Mouse (Mus musculus) central nervous system, embryonic 18 days (tissue): ENCODE measurements around the gene Dock8. TPM values are rescaled to one million over a fixed set of nuclear protein-coding genes. Genes with fewer than 3 reads are reported as not detected.

ENCODE experiments used
- polyA plus RNA-seq: library from polyadenylated mRNA; depleted of rRNA; stranded (reverse); fragments of >200 nt; gene quantifications from 2 replicates; pipeline ENCODE4 v1.2.3, GENCODE M21; 2012; rRNA removed

Gene Dock8
- polyA plus RNA-seq = 0.39 and 0.41 TPM in 2 replicates

DNA sequence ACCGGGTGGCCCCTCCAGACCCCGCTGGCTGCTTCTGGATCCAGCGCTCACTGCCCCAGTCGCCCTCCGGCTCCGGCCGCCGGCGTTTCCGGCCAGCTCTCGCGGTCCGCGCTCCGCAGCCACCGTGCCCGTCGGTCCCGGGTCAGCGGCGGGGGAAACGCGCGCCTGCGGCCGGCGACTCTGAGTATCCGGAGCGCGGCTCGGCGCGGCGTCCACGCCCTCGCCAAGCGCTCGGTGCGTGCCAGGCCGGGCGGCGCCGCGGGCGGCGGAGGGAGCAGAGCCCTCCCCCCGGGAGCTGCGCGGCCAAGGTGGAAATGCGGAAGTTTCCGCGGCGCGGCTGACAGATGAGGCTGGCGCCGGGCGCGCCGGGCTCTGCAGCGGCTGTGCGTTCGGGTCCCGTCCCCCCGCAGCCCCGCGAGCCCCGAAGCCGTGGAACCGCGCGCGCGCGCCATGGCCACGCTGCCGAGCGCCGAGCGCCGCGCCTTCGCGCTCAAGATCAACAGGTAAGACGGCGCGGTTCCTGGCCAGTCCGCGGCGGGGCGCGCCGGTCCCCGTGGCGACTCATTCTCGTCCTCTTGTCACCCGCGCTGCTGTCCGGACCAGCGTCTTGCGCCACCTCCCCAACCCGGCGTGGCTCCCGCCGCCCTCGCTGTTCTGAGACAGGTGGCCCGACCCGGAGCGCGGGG lies at the start of gene Dock8:
Gene Dock8, plus strand, starts transcription at position 334 of the 686 bp plus-strand sequence.

DNA sequence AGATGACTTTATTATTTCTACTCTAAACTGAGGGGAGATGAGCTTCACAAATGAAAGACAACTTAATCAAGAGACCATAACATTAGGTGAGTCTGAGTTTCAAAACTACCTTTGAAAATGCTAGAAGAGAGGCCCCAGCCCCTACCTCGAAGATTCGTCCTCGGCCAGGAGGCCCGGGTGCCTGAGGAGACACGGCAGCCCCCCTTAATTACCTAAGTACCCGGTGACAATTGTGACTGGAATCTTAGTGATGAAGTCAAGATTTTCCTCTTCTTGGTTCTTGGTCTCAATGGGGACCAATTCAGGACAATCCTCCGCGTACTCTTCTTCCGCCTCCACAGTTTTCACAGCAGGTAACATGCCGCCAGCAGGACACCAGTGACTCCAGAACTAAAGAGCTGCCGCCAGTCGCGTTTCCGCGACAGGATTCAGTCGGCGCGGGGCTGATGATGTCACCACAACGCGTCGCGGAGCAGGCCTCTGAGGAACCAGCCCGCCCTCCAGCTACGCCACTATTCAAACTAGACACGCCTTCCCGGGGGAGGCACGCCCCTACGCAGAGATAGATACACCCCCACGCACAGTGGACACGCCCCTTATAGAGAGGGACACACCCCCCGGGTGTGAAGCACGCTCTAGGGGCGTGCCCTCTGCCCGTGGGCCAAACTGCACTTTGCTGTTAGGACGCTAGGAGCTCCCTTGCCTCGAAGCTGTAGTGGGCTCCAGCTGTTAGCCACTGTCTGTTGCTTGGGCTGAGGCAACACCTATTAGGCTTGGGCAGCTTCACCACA lies 38.0 kb upstream of the Dock8 start, which contains the start of gene Cbwd1:
Gene Cbwd1, minus strand, starts transcription at position 439 of the 791 bp plus-strand sequence.

DNA sequence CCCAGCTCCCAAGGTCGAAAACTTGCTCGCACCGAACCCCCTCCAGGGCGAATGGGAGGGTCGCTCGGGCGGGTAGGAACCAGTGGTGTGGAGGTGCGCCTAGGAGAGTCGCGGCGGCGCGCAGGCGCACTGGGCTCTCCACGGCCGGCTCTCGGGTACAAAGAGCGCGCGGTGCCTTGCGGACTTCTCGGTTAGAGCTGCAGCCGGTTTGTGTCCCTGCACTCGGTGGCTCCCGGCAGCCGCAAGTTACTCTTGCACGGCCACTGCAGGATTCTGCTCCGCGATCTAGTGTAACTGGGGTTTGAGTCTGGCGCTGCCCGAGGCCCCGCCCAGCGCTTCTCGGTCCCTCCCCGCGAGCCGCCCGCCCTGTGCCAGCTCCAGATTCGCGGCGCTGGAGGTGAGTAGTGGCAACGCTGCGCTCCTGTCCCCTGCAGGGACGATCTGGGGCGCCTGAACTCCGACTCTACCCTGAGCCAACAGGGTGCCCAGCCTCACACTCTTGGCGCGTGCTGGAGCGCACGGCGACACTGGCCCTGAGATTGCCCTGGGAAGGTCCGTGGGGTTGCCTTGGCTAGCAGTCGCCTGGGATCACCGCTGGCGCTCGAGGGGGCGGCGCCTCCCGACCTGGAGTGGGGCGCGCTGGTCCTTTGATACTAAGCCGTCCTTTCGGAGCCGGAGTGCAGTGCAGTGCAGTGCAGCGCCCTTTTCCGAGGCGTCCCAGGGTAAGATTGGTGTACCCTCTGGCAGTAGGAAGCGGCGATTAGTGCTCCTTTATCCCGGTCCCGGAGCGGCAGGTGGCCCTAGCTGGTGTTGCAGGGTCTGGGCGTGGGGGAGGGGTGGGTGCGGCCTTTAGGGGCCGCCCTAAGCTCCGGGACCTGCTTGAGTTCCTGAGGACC lies 237.5 kb downstream of the Dock8 start, which contains the start of gene Kank1:
Gene Kank1, plus strand, starts transcription at position 380 of the 896 bp plus-strand sequence.

Other genes starting within 250 kb of the Dock8 start
- gene Pgm5, start 137.7 kb upstream of the Dock8 start, polyA plus RNA-seq = 2.5 and 4.3 TPM in 2 replicates
- 52.5 and 69.8 TPM in 2 replicates for gene Gm10053, start 123.8 kb upstream of the Dock8 start, polyA plus RNA-seq
- 0.17 and 0.21 TPM in 2 replicates for gene Foxd4, start 98.3 kb upstream of the Dock8 start, polyA plus RNA-seq
- gene Cbwd1, start 37.9 kb upstream of the Dock8 start, polyA plus RNA-seq = 11.8 and 12.2 TPM in 2 replicates
- 5.9 and 6.3 TPM in 2 replicates for gene Kank1, start 237.4 kb downstream of the Dock8 start, polyA plus RNA-seq